In genomic region chr2:22977387-22977973, GRCm38 (mm10) we compare ENCODE assay signal across 18 mouse cellular contexts.
DNase-seq lines count a peak whose midpoint lies in the region; ATAC-seq and TF ChIP-seq lines count a peak whose summit lies in the region.
"Had no signal": no experiment of that assay in that cellular context is flagged by ENCODE, and none has a peak within 500 bp of the region (broad histone marks: within the 10 kb centered on the region; RNA-seq: fewer than 3 reads in every experiment).

No protein-coding gene starts in this region.

- no peak for TF ChIP-seq CTCF in C2C12 (IDR thresholded peaks at IDR 0.05; ENCODE audit: control insufficient read depth, insufficient read depth, insufficient read length)
- no peak for TF ChIP-seq CTCF in liver, postnatal 0 days (IDR thresholded peaks at IDR 0.05; ENCODE audit: low read depth)

- peaks cover 65% of the 10 kb centered on the region for H3K79me3 ChIP-seq in C2C12 (ENCODE audit: low read depth)

- H3K36me3 ChIP-seq in C2C12 (ENCODE audit: control insufficient read depth, insufficient read depth), result no peaks in the 10 kb centered on the region
- H3K36me3 ChIP-seq in hindbrain, embryonic 16.5 days (ENCODE audit: control insufficient read depth, insufficient read depth, low read length), result no peaks in the 10 kb centered on the region
- H3K36me3 ChIP-seq in liver, postnatal 0 days (replicated peaks; ENCODE audit: insufficient read depth, low read length), result no peaks in the 10 kb centered on the region
- H3K36me3 ChIP-seq: embryonic facial prominence, embryonic 13.5 days; limb, embryonic 13.5 days had no signal

- no peaks in the 10 kb centered on the region for H3K9me3 ChIP-seq in hindbrain, embryonic 16.5 days (ENCODE audit: control insufficient read depth, low read length)
- H3K9me3 ChIP-seq in liver, postnatal 0 days (ENCODE audit: low read length), result no peaks in the 10 kb centered on the region
- H3K9me3 ChIP-seq: embryonic facial prominence, embryonic 13.5 days; forebrain, embryonic 13.5 days; limb, embryonic 13.5 days had no signal

- H3K9ac ChIP-seq in hindbrain, embryonic 16.5 days (ENCODE audit: low read depth, low read length), result no peak overlapping the region
- no peak overlapping the region for H3K9ac ChIP-seq in liver, postnatal 0 days (replicated peaks)
- H3K9ac ChIP-seq: embryonic facial prominence, embryonic 13.5 days; forebrain, embryonic 13.5 days; limb, embryonic 13.5 days had no signal

- no peak overlapping the region for H3K4me2 ChIP-seq in hindbrain, embryonic 16.5 days (ENCODE audit: low read length)
- H3K4me2 ChIP-seq in liver, postnatal 0 days (ENCODE audit: low read depth, low read length), result no peak overlapping the region
- H3K4me2 ChIP-seq: embryonic facial prominence, embryonic 13.5 days; forebrain, embryonic 13.5 days; heart, embryonic 11.5 days; limb, embryonic 13.5 days had no signal

- no peak overlapping the region for H3ac ChIP-seq in C2C12 (ENCODE audit: control insufficient read depth, insufficient read length, low read depth)

- H3K79me2 ChIP-seq in C2C12 (ENCODE audit: control insufficient read depth, insufficient read depth), result peaks cover 99% of the 10 kb centered on the region

- H3K4me3 ChIP-seq in C2C12 (ENCODE audit: insufficient read depth, poor library complexity, severe bottlenecking), result no peak overlapping the region
- H3K4me3 ChIP-seq in hindbrain, embryonic 16.5 days (ENCODE audit: low read length), result no peak overlapping the region
- H3K4me3 ChIP-seq in liver, postnatal 0 days (ENCODE audit: low read depth, low read length), result no peak overlapping the region
- H3K4me3 ChIP-seq: embryonic facial prominence, embryonic 13.5 days; forebrain, embryonic 13.5 days; limb, embryonic 13.5 days had no signal

- no peak for TF ChIP-seq EP300 in liver, postnatal 0 days (IDR thresholded peaks at IDR 0.05; ENCODE audit: low read depth)

- 57% methylated on average over 3 of the region's 3 CpGs for WGBS in hindbrain, embryonic 16.5 days
- WGBS in liver, postnatal 0 days (ENCODE audit: insufficient replicate concordance), result 63% methylated on average over 3 of the region's 3 CpGs

- peak; percentile 73 for ATAC-seq in hindbrain, embryonic 16.5 days
- no peak for ATAC-seq in liver, postnatal 0 days
- ATAC-seq: forebrain, embryonic 13.5 days had no signal

- no peaks in the 10 kb centered on the region for H3K27me3 ChIP-seq in C2C12 (ENCODE audit: control insufficient read depth, insufficient read depth, insufficient read length)
- no peaks in the 10 kb centered on the region for H3K27me3 ChIP-seq in hindbrain, embryonic 16.5 days (replicated peaks; ENCODE audit: control insufficient read depth, insufficient read depth, low read length)
- no peaks in the 10 kb centered on the region for H3K27me3 ChIP-seq in liver, postnatal 0 days (ENCODE audit: insufficient read depth, low read length)
- H3K27me3 ChIP-seq: embryonic facial prominence, embryonic 13.5 days; forebrain, embryonic 13.5 days; limb, embryonic 13.5 days had no signal

- H3K27ac ChIP-seq in hindbrain, embryonic 16.5 days (ENCODE audit: low read depth, low read length), result no peak overlapping the region; the same call in 1 of the 2 replicates
- H3K27ac ChIP-seq in liver, postnatal 0 days (ENCODE audit: low read depth), result no peak overlapping the region
- H3K27ac ChIP-seq: embryonic facial prominence, embryonic 13.5 days; forebrain, embryonic 13.5 days; limb, embryonic 13.5 days; macrophage had no signal

- H3K4me1 ChIP-seq in hindbrain, embryonic 16.5 days (ENCODE audit: control insufficient read depth, insufficient read depth, low read depth, low read length), result 0 out of 2 replicates have a peak, but pooled peaks cover 3% of the 10 kb centered on the region
- no peaks in the 10 kb centered on the region for H3K4me1 ChIP-seq in liver, postnatal 0 days (ENCODE audit: insufficient read depth)
- H3K4me1 ChIP-seq: embryonic facial prominence, embryonic 13.5 days; forebrain, embryonic 13.5 days had no signal

- peak; percentile 2 for DNase-seq in embryo, embryonic 11 days
- DNase-seq in embryo, embryonic 10 days (ENCODE audit: low spot score), result no peak
- peak; percentile 72 for DNase-seq in cerebellum, adult 9-11 months
- no peak for DNase-seq in liver, postnatal 0 days
- no peak for DNase-seq in liver
- no peak for DNase-seq in right cerebral cortex, postnatal 4 days
- DNase-seq: heart, postnatal 36 days; kidney, adult 2 months; lung, adult 18-20 months; right cerebral cortex, postnatal 25 days; thymus, adult 2 months had no signal

TF ChIP-seq in C2C12, 6 proteins besides CTCF, POLR2A, EP300 and RAD21:
- TF ChIP-seq MAX (IDR thresholded peaks at IDR 0.05) (no peak), CEBPB (IDR thresholded peaks at IDR 0.05; ENCODE audit: low read depth) (peak; percentile 58), MYOG (IDR thresholded peaks at IDR 0.05; ENCODE audit: control insufficient read depth, extremely low read depth, insufficient read length) (no peak)

Comparison
In these comparisons a context has a peak if more than half of its experiments do, and no peak if none do; other contexts are left out.
1. DNase-seq: peak in embryo, embryonic 11 days (single experiment) and cerebellum, adult 9-11 months (single experiment); none in embryo, embryonic 10 days (single experiment), liver, postnatal 0 days (single experiment), liver (single experiment) and right cerebral cortex, postnatal 4 days (single experiment).